Mouse (Mus musculus) cerebellum, adult 9-11 months (tissue): Measurements from ENCODE around the gene Mcrip2.

ENCODE experiments used
- DNase-seq: peaks from one replicate; pipeline ENCODE4 v3.0.0; 2022

Mcrip2 gene

GRCm38 (mm10) chr17:25833291-25833663 lies 35.3 kb downstream of the Mcrip2 start, which contains the start of gene Stub1:
Stub1 (minus strand) TSS chr17:25833404.
- DNase-seq: peak; percentile 93

GRCm38 (mm10) chr17:25832436-25833290 lies 35.9 kb downstream of the Mcrip2 start:
- peak; percentile 99 for DNase-seq

GRCm38 (mm10) chr17:25831451-25832281 lies 36.9 kb downstream of the Mcrip2 start:
- DNase-seq: peak; percentile 81

DNA sequence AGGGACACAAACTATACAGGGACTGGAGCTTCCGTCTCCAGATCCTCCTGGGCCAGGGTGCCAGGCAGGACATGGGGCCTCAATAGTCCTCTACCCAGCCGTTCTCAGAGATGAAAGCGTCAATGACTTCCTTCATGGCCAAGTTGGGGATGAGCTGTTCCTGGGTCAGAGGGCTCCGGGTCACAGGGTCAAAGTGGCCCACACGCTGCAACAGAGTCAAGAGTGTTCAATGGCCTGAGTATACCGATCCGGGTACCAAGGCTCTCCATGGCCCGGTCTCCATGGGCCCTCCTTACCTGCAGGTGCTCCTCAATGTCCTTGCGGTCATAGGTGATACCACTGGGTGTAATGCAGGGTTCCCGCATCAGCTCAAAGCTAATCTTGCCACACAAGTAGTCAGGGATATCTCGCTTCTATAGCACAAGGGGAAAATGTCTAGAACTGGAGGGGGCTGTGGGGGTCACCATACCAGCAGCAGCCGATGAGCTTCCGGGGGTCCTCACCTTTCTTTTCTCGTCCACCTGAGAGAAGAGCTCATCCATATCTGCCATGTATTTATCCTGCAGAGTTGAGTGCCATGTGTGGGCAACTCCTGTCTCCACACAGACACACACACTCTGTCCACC lies 37.6 kb downstream of the Mcrip2 start:
- no peak for DNase-seq

- DNase-seq: peak; percentile 64
Observed at GRCm38 (mm10) chr17:25830200-25830753, 38.3 kb downstream of the Mcrip2 start.

DNA sequence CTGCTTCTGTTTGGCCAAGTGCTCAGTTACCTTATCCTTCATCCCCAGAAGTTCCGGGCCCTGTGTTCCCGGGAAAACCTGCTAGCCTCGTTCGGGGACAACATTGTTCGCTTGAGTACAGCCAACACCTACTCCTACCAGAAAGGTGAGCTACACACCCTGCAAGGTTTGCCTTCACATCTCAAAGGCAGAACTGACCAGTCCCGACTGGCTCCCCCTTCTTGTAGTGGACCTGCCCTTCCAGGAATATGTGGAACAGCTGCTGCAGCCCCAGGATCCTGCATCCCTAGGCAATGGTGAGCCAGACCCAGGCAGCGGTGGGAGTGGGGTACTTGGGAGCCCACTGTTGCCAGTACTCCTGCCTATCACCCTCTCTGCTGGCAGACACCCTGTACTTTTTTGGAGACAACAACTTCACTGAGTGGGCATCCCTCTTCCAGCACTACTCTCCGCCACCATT lies 39.0 kb downstream of the Mcrip2 start:
- DNase-seq: peak; percentile 63

DNA sequence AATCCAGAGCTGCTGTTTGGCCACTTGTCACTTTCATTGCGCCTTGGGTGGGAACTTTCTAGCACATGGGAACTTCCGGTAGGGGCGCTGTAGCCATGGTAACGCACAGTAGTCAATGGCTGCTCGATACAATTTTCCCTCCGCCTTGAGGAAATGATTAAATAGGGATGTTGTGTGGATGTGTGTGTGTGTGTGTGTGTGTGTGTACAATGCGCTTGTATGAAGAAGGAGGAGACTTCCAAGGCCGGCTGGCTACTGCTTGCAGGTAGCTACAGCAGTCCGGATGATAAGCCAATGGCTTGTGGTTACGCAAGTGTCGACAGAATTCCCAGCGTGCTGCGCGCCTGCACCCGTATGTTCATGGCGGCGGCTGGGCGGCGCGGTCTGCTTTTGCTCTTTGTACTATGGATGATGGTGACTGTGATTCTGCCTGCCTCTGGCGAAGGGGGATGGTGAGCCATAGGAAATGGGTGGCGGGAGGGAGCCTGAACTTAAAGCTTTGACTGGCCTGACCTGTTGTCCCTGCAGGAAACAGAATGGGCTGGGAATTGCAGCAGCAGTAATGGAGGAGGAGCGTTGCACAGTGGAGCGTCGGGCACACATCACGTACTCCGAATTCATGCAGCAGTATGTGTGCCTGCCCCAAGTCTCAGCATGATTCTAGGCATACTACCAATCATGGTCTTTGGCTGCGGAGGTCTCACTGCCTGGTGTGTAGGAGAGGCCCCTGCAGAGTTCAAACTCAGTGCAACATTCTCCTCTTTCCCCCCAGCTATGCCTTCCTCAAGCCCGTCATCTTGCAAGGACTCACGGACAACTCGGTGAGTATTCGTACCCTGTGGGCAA lies 39.6 kb downstream of the Mcrip2 start, which contains the start of gene Jmjd8:
Gene Jmjd8 (plus strand): TSS at position 156 of the 846 bp plus-strand sequence.
- DNase-seq: peak; percentile 83

- peak; percentile 72 for DNase-seq
Observed at GRCm38 (mm10) chr17:25828223-25828594, 40.4 kb downstream of the Mcrip2 start.

DNA sequence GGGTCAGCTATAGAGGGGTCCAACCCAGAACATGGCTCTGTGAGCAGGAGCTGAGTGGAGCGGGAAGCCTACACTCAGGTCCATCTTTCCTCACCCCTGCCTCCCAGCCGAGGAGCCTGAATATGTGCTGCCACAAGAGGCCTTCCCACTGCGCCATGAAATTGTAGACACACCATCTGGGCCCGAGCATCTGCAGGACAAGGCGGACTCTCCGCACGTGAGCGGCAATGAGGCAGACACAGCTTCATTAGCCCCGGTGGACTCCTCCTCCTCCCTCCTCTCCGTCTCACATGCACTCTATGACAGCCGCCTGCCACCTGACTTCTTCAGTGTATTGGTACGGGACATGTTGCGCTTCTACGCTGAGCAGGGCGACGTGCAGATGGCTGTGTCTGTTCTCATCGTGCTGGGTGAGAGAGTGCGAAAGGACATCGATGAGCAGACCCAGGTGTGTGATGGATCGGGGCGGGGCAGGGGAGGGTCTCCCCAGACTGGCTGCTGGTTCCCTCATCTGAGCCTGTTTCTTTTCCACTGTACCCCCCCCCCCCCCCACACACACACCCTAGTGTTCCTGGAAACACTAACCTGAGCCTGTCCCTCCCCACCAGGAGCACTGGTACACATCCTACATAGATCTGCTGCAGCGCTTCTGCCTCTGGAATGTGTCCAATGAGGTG lies 40.9 kb downstream of the Mcrip2 start:
- peak; percentile 68 for DNase-seq

DNA sequence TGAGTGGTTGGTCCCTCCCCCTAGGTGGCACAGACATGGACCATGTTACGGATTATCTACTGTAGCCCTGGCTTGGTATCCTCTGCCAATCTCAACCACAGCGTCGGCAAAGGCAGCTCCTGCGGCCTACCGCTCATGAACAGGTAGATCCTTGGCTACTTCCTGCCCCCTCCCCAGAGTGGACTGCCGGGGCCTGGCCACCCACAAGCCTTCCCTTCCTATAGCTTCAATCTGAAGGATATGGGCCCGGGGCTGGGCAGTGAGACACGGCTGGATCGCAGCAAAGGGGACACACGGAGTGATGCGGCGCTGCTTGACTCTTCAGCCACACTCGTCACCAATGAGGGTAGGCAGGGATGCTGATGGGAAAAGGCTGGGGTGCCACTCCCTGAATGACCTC lies 41.6 kb downstream of the Mcrip2 start:
- DNase-seq: no peak

- DNase-seq: no peak
Observed at GRCm38 (mm10) chr17:25825984-25826570, 42.5 kb downstream of the Mcrip2 start.

- DNase-seq: no peak
Observed at GRCm38 (mm10) chr17:25825311-25825710, 43.3 kb downstream of the Mcrip2 start.

GRCm38 (mm10) chr17:25824362-25825142 lies 44.0 kb downstream of the Mcrip2 start:
- no peak for DNase-seq

- peak; percentile 84 for DNase-seq
Observed at GRCm38 (mm10) chr17:25823452-25823851, 45.1 kb downstream of the Mcrip2 start, which contains the start of gene Wdr24. Wdr24 (plus strand) TSS chr17:25823627.

DNA sequence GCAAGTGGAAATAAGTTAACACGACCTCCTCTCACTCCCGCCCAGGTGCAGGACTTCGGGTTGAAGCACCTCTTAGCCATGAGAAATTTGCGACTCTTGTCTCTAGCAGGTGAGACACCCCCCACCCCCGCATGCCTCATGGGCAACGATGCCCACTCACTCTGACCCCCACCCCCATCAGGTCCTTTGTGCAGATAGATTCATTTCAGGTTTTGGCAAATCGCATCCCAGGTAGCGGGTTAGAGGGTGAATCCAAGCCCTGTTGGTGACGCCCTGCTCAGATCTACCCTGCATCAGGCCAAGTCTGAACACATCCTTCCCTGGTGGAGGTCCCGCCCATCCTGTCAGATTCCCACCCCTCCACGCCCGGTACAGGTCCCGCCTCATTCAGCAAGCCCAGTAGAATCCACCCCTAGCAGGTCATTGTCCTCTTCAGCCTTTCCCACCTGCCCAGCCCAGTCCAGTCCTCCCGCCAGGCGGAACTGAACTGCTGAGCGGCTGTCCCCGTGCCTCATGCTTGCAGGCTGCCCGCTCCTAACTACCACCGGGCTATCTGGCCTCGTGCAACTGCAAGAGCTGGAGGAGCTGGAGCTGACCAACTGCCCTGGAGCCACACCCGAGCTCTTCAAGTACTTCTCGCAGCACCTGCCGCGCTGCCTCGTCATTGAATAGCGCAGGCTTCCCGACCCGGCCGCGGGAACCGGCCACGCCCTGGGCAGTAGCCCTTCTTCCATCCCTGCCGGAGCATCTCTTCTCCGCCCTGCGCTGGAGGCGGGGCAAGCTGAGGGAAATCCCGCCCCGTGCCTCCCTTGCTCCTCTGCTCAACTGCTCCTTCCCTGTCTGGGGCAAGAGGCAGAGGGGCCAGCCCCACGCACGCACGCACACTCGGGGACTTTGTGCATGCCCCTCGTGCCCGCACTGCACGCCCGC lies 49.4 kb downstream of the Mcrip2 start:
- DNase-seq: peak; percentile 49

DNA sequence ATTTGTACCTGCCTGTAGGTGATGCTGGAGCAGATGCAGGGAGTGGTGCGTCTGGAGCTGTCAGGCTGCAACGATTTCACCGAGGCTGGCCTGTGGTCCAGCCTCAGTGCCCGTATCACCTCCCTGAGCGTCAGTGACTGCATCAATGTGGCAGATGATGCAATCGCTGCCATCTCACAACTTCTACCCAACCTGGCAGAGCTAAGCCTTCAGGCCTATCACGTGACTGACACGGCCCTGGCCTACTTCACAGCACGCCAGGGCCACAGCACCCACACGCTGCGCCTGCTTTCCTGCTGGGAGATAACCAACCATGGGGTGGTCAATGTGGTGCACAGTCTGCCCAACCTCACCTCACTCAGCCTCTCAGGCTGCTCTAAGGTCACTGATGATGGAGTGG lies 50.9 kb downstream of the Mcrip2 start:
- no peak for DNase-seq
